Mouse (Mus musculus): Measurements from ENCODE around the gene Dtnb. TPM values are rescaled to one million over a fixed set of nuclear protein-coding genes. Genes with fewer than 3 reads are reported as not detected.

Dtnb gene
- total and polyA plus RNA-seq, 2 experiments from 2014 or later = 4.7 to 25.5 TPM

GRCm38 (mm10) chr12:3806271-3806684 is 234.1 kb downstream of the Dtnb start:
- H3K4me2 ChIP-seq (ENCODE audit: low read depth, low read length) = peak overlapping the region; percentile 88
- no peak for TF ChIP-seq EP300 (IDR thresholded peaks at IDR 0.05; ENCODE audit: low read depth)
- peak; percentile 84 for TF ChIP-seq CTCF (IDR thresholded peaks at IDR 0.05; ENCODE audit: low read depth)
- H3K4me1 ChIP-seq (ENCODE audit: control insufficient read depth, insufficient read depth) = peaks cover 29% of the 10 kb centered on the region
- no peaks in the 10 kb centered on the region for H3K36me3 ChIP-seq (replicated peaks; ENCODE audit: control insufficient read depth, insufficient read depth, low read length)
- ATAC-seq (ENCODE audit: insufficient read depth, low read depth) = peak; percentile 84
- peak overlapping the region; percentile 96 for H3K27ac ChIP-seq (ENCODE audit: low read depth)
- peak; percentile 85 for DNase-seq (ENCODE audit: low spot score)
- H3K9me3 ChIP-seq (replicated peaks; ENCODE audit: control insufficient read depth, low read length) = no peaks in the 10 kb centered on the region
- under 1% methylated on average over 28 of the region's 41 CpGs for WGBS
- peak overlapping the region; percentile 95 for H3K9ac ChIP-seq (replicated peaks; ENCODE audit: low read depth, low read length)
- H3K27me3 ChIP-seq (ENCODE audit: control insufficient read depth, insufficient read depth, low read length) = no peaks in the 10 kb centered on the region
- peak overlapping the region; percentile 97 for H3K4me3 ChIP-seq (ENCODE audit: low read depth, low read length)

GRCm38 (mm10) chr12:3806703-3807547 is 234.7 kb downstream of the Dtnb start:
- Histone ChIP-seq H3K4me2 (ENCODE audit: low read depth, low read length) (peak overlapping the region; percentile 88), H3K9me3 (replicated peaks; ENCODE audit: control insufficient read depth, low read length) (no peaks in the 10 kb centered on the region), H3K4me1 (ENCODE audit: control insufficient read depth, insufficient read depth) (peaks cover 35% of the 10 kb centered on the region), H3K27me3 (ENCODE audit: control insufficient read depth, insufficient read depth, low read length) (no peaks in the 10 kb centered on the region), H3K4me3 (ENCODE audit: low read depth, low read length) (peak overlapping the region; percentile 97), H3K27ac (ENCODE audit: low read depth) (peak overlapping the region; percentile 96), H3K36me3 (replicated peaks; ENCODE audit: control insufficient read depth, insufficient read depth, low read length) (no peaks in the 10 kb centered on the region), H3K9ac (replicated peaks; ENCODE audit: low read depth, low read length) (peak overlapping the region; percentile 95)
- no peak for TF ChIP-seq CTCF (IDR thresholded peaks at IDR 0.05; ENCODE audit: low read depth)
- no peak for TF ChIP-seq EP300 (IDR thresholded peaks at IDR 0.05; ENCODE audit: low read depth)
- under 1% methylated on average over 40 of the region's 141 CpGs for WGBS
- ATAC-seq (ENCODE audit: insufficient read depth, low read depth) (peak; percentile 55), DNase-seq (ENCODE audit: low spot score) (peak; percentile 61)

- under 1% methylated on average over 31 of the region's 105 CpGs for WGBS
- H3K36me3 ChIP-seq (replicated peaks; ENCODE audit: control insufficient read depth, insufficient read depth, low read length) = no peaks in the 10 kb centered on the region
Observed at GRCm38 (mm10) chr12:3807548-3808395, 235.6 kb downstream of the Dtnb start.

GRCm38 (mm10) chr12:3808396-3808981 is 236.3 kb downstream of the Dtnb start:
- no peaks in the 10 kb centered on the region for H3K27me3 ChIP-seq (ENCODE audit: control insufficient read depth, insufficient read depth, low read length)
- peak overlapping the region; percentile 97 for H3K4me3 ChIP-seq (ENCODE audit: low read depth, low read length)
- WGBS = 13% methylated on average over 10 of the region's 10 CpGs
- no peak for TF ChIP-seq EP300 (IDR thresholded peaks at IDR 0.05; ENCODE audit: low read depth)
- TF ChIP-seq CTCF (IDR thresholded peaks at IDR 0.05; ENCODE audit: low read depth) = no peak
- H3K36me3 ChIP-seq (replicated peaks; ENCODE audit: control insufficient read depth, insufficient read depth, low read length) = no peaks in the 10 kb centered on the region
- peak overlapping the region; percentile 88 for H3K4me2 ChIP-seq (ENCODE audit: low read depth, low read length)
- DNase-seq (ENCODE audit: low spot score) (no peak), ATAC-seq (ENCODE audit: insufficient read depth, low read depth) (no peak)
- no peaks in the 10 kb centered on the region for H3K9me3 ChIP-seq (replicated peaks; ENCODE audit: control insufficient read depth, low read length)
- H3K9ac ChIP-seq (replicated peaks; ENCODE audit: low read depth, low read length) = peak overlapping the region; percentile 95
- peaks cover 46% of the 10 kb centered on the region for H3K4me1 ChIP-seq (ENCODE audit: control insufficient read depth, insufficient read depth)
- H3K27ac ChIP-seq (ENCODE audit: low read depth) = peak overlapping the region; percentile 96

More at GRCm38 (mm10) chr12:3807548-3808395, 235.6 kb downstream of the Dtnb start:
- Histone ChIP-seq H3K9ac (replicated peaks; ENCODE audit: low read depth, low read length) (peak overlapping the region; percentile 95), H3K4me1 (ENCODE audit: control insufficient read depth, insufficient read depth) (peaks cover 40% of the 10 kb centered on the region), H3K9me3 (replicated peaks; ENCODE audit: control insufficient read depth, low read length) (no peaks in the 10 kb centered on the region), H3K27ac (ENCODE audit: low read depth) (peak overlapping the region; percentile 96), H3K27me3 (ENCODE audit: control insufficient read depth, insufficient read depth, low read length) (no peaks in the 10 kb centered on the region), H3K4me2 (ENCODE audit: low read depth, low read length) (peak overlapping the region; percentile 88), H3K4me3 (ENCODE audit: low read depth, low read length) (peak overlapping the region; percentile 97)
- no peak for TF ChIP-seq CTCF (IDR thresholded peaks at IDR 0.05; ENCODE audit: low read depth)
- no peak for TF ChIP-seq EP300 (IDR thresholded peaks at IDR 0.05; ENCODE audit: low read depth)
- peak; percentile 29 for DNase-seq (ENCODE audit: low spot score)
- peak; percentile 34 for ATAC-seq (ENCODE audit: insufficient read depth, low read depth)

- 58% methylated on average over 7 of the region's 7 CpGs for WGBS
- no peak for ATAC-seq (ENCODE audit: insufficient read depth, low read depth)
- Histone ChIP-seq H3K4me3 (ENCODE audit: low read depth, low read length) (no peak overlapping the region), H3K4me1 (ENCODE audit: control insufficient read depth, insufficient read depth) (peaks cover 46% of the 10 kb centered on the region), H3K27ac (ENCODE audit: low read depth) (no peak overlapping the region), H3K4me2 (ENCODE audit: low read depth, low read length) (no peak overlapping the region), H3K36me3 (replicated peaks; ENCODE audit: control insufficient read depth, insufficient read depth, low read length) (no peaks in the 10 kb centered on the region), H3K9ac (replicated peaks; ENCODE audit: low read depth, low read length) (no peak overlapping the region), H3K9me3 (replicated peaks; ENCODE audit: control insufficient read depth, low read length) (no peaks in the 10 kb centered on the region), H3K27me3 (ENCODE audit: control insufficient read depth, insufficient read depth, low read length) (no peaks in the 10 kb centered on the region)
- TF ChIP-seq CTCF (IDR thresholded peaks at IDR 0.05; ENCODE audit: low read depth) = no peak
- TF ChIP-seq EP300 (IDR thresholded peaks at IDR 0.05; ENCODE audit: low read depth) = no peak
- no peak for DNase-seq (ENCODE audit: low spot score)
Observed at GRCm38 (mm10) chr12:3809520-3810180, 237.5 kb downstream of the Dtnb start.

All from heart, postnatal 0 days (tissue).